Mouse (Mus musculus): Measurements from ENCODE around the gene Ghitm.
A peak's percentile ranks its signal among the peaks of the same experiment; 100 is the strongest.
"Not testable (repeated sequence)": the region's sequence is repeated elsewhere in the genome, so short reads cannot be mapped to it uniquely, and the experiment has no call there.

Ghitm gene

DNA sequence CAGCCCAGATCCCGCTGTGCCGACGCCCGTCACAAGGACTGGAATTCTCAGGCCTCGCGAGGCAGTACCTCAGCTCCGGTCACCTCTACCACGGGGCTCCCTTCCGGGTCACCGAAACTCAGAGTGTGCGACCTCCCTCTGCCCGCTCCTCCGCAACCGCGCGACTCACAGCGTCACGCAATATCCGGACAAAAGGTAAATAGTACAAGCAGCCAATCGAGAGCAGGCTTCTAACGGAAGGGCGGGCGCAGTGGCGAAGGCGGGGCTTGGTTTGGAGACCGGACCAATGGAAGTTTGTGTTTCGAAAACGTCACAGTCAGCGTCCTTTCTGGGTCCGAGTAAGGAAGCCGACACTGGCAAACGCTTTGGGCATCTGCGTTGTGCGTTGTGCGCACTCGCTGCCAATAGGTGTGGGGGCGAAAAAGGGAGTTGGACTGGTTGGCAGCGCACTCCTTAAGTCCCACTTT, at the start of gene Ghitm:
Gene Ghitm (minus strand): TSS at position 146 of the 467 bp plus-strand sequence.
- DNase-seq: peak; percentile 96

DNA sequence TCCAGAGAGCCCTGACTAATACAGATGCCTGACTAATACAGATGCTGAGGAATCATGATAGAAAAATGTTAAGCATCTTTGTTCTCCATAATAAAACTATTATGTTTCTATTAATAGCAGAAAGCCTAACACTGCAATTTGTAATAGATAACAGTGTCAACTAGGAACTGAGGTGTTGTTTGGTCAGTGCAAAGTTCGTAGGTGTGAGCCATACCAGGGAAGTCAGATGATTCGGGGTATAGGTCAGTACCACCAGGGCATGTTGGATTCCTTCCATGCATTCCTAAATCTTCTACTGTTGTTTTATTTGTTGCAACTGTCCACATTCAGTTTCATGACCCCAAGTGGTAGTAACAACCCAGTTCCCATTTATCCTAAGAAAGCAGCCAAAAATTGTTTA, 49.8 kb upstream of the Ghitm start:
- DNase-seq: no peak

DNA sequence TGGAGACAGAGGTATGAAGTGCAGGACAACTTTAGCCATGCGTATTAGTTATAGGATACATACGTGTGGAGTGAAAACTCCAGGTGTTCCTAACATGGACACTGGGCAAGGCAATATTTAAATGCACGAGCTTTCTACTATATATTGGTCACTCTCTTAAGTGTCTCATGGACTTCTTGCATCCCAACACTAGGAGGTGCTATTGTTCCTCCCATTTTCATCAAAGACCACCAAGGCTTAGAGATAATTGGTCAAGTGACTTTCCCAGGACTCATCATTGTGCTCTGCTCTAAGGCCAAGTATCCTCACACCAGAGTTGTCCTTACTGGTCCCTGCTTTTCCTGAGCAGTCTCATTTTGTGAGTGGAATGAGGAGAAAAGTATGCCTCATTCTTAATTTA, 39.4 kb upstream of the Ghitm start:
- no peak for DNase-seq

DNA sequence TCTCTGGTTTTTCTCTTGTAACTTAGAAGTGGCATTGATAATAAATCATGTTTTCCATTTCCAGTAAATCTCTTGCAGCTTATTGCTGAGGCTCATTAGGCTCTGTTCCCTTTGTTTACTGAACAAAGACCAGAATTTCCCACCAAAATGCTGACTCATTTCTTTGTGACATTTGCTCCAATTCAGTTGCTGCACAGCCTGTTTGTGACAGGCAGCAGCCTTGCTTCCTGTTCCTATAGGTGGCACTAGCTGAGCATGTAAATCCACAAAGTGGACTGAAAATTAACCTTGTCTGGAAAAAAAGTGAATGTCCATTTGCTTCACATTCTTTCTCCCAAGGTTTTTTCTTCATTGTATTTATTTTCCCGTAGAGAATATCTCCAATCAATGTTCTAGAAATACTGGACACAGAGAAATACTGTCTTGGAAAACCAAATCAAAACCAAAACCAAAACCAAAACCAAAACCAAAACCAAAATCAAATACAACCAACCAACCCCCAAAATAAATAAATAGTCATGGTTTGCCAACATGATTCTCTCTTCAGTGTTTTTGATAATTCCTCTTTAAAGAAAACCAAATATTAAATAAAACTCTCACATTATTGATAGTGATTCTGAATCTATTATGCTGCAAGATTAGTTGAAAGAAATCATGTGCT, 30.3 kb upstream of the Ghitm start:
- no peak for DNase-seq

DNA sequence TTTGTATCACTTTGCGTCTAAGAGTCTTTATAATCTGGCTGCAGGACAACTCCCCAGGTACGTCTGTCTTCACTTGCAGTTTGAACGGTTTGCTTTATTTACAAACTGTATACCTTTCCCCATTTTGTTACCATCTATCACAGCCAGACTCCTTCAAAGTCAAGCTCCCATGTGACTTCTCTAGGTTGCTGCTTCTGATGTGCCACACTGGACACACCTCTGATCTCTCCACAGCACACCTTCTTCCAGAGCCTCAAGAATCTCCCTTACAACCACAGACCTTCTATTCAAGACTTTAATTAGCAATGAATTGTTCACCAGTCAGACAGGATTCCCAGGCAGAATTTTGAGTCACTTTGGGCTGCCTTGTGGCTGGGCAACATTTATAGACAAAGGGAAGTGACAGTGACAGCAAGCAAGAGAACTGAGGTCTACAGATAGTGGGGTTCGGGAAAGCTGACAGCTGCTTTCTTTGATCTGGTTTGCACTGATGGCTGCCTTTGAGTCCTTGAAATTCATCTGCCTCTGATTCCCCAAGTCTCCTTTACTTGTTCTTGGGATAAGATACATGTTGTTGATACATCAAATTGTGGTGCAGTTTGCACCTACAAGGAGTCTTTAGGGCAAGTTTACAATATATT, 29.4 kb upstream of the Ghitm start:
- no peak for DNase-seq

DNA sequence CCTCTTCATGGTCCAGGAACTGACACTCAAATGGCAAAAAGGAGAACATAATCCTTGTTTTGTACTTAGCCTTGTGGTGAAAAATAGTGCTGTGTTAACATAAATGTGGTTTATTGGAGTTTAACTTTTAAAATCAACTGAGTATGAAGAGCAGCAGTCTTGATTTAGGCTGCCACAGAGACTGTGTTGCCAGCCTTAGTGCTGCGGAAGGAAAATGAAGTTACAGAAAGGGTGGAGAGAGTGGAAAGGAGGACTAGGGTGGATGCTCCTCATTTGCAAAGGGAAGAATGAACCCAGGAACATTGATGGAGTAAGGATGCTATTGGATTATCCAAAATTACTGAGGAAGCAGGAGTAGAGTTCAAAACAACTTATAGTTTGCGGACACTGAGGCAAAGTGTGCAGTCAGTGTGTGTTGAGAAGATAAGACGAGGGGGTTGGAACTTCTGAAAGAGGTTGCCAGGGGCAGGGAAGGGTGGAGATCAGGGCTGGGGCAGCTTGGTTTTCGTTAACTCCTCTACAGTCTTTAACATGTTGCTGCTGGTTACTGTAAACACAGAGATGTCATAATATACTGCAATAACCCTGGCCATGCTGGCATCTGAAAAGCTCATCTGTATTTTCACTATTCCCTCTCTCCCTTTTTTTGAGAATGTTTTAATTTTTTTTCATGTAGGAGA, 28.3 kb upstream of the Ghitm start:
- DNase-seq: no peak

DNA sequence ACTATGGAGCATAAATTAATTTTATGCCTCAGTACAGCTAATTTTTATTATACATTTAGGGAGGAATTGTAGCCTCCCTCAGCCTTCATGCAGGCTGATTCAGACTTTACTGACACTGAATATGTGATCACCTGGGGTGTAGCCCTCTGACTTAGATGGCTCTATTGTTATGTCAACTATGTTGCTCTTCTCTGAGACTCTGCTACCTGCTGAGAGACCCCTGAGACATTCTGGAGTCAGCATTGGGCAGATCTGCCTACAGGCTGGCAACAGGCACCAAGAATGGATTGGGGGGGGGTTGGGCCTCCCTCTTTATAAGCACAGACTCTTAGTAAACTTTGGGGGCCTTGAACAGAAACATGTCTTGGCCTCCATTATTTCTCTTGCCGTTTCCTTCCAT, 19.3 kb upstream of the Ghitm start:
- DNase-seq: no peak

DNA sequence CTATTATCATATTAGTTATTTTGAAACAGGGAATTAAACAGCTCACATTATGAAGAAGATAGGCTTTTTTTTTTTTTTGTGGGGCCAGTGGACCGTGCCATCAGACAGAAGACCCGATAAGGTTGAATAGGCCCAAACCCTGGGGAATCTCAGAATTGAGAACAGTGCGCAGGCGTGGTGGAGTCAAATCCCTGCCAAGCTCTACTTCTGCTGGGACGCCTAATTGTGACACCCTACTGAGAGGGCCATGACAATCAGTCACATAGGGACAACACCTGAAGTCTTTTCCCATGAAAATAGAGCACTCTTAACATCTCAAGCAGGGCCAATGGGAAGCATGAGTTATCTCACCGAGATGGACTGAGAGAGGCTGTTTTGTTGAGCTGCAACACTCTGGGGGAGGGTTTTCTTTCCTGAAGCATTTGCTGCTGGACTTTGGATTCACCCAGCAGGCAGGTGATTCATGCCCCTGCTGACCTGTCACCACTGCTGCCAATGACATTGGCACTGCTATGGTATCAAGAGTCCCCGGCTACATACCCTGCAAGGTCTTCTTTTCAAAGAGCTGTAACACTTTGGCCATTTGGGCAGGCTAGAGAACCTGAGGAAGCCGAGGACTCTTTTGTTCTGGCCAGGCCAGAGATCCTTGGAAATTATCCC, 4.1 kb upstream of the Ghitm start:
- no peak for DNase-seq

DNA sequence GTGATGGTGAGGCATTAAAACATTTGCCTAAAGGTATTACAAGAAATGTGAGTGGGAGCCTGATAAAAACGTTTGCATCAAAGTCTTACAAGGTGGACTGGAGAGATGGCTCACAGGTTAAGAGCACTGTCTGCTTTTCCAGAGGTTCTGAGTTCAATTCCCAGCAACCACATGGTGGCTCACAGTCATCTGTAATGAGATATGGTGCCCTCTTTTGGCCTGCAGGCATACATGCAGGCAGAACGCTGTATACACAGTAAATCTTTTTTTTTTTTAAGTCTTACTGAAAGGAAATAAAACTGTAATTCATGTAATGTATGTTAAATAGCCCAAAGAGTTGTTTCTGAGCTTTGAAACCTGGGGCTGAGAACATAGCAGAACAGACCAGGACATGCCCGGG, 2.5 kb upstream of the Ghitm start:
- not testable (repeated sequence) for DNase-seq

DNA sequence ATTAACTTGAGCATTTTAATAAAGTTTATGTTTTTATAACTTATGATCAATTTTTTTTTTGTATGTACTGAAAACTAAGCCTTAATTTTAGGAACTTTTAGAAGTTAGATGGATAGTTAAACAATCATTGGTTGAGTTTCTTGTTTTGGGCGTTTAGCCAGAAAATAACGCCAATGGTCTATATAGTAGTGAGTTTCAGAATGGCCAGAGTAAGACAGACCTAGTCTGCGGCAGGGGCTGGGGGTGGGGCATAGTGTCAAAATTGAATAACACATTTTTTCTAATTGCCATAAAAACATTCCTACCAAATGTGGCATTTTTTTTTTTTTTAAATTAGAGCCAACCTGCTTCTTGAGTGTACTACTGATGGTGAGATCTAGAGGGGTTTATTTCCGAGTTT, 1.0 kb upstream of the Ghitm start:
- DNase-seq: no peak

DNA sequence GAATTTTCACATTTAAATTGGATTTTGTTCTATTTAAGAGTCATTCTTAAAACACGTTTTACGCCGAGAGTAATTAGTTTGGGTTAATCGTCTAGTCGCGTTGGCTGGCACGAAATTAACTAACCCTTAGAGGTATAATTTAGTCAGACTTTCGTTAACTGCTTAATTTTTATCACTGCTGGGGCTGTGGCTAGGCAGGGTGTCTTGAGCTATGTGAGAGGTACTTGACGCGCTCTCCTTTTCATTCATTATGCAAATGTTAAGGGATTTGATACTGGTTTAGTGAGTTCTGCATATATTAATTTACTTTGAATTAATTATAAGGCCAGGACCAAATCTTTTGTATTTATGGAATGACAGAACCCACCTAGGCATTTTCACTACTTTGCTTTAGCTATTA, 599 bp upstream of the Ghitm start:
- no peak for DNase-seq

DNA sequence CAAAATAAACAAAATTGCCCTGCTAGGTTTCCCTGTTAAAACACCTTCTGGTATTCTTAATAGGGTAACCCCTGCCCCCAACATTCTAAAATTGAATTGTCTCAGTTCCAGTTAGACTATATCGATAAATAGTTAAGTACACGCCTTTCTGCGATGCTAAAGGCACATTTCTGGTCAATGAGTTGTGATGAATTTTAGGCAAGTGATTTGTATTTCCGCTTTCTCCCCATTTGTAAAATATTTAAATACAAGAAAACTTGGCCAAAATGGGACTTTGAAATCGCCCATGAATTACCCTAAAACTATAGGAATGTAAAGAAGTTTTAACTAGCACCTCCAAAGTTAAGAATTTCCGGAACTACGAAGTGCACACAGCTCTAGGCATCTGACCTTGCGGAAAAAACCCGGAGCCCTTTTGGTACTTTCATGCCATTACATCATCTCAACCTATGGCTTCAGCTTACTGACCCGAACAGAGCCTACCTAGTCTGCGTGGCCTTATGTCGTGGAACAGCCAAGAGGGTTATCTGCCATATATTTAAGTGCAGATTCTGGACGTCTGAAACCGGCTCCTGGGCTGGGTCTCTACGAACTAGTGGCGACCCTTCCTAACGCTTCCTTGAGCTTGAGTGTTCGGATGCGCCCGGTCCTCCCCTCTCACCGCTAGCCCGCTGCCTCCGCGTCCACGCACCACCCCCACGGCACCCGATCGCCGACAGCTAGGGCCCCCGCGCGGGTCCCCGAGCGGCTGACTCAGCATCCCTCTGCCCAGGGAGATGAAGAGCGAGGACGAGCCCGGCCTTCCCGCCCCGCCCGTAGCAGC, 557 bp downstream of the Ghitm start:
- DNase-seq: no peak

DNA sequence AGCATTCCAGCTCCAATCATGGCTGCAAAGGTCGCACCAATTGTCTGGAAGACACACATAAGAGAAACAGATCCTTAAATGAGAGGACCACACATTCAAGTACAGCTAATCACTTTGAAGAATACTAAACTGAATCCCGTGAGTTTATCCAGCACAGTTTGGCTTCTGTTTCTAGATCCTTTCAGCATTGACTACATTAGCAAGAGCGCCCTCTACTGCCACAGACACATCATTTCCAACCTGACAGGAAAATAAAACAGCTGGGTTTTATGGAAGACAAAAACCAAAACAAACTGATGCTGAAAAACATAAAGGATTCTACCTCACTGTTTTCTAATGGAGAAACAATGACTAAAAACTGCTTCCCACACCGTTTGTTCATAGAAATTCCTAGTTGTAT, 7.4 kb downstream of the Ghitm start:
- DNase-seq: peak in 1 of 2 experiments; percentile 13

DNA sequence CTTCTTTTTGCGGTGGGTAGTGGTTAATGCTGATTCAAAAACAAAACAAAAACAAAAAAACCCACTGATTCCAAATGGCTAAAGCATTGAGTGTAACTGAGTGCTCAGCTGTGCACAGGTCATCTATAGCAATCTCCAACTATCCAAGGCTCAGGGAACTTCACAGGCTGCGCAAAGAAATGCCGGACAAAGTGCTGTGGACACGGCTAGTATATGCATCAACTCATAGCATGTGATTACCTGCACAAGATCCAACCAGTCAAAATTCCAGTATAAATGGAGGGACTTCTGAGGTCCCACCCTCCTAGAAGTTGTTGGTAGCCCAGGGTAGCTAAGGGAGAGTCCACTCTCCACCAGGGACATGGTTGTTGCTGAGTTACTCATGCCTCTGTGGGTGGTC, 15.8 kb downstream of the Ghitm start:
- DNase-seq: no peak

DNA sequence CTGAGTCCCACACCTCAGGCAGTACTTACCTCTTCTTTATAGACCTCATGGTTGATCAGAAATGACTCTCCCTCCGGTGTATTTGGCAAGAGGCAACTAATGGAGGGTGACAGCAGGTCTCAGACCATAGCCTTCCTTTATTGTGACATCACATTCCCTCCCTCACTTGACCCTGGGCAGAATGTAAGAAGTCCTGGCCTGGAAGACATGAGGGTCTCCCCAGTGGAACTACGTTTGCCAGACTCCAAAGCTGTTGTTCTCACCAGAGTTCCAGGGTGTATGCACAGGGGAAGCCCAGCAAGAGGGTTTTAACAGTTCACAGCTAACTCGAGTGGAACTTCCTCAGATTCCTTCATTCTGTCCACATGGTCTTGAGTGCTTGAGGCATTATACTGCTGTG, 21.1 kb downstream of the Ghitm start, which contains the start of gene 2610528A11Rik:
Gene 2610528A11Rik (minus strand): TSS at position 101 of the 400 bp plus-strand sequence.
- DNase-seq: no peak

DNA sequence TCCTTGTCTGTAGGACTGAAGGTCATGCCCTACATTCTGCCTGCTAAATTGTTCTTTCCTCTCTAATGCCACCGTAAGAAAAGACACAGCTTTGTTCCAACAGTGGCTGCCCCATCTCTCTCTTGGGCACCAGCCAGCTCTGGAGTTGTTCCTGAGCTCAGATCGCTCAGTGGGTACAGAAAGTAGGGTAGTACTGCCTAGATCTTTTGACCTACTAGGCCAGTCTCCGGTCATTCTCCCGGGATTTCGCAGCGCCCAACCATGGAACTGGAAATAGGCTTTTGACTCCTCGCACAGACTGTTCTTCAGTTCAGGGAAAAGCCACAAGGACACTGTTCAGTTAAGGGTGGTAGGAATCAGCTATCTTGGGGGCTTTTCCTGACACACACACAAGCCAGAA, 22.1 kb downstream of the Ghitm start:
- no peak for DNase-seq

DNA sequence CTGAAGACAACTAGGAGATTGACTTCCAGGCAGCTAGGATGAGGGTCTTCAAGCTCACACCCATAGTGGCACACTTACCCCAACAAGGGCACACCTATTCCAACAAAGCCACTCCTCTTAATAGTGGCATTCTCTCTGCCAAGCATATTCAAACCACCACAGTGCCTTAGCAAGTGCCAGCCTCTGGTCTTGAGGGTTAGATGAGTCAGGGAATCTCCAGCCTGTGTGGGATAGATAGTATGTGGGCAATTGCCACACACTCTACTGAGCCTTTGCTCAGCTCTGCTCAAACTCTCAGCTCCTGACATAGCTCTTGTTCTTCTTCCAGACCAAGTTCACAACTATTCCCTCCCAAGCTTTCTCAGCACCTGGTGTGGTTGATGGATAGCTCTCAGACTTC, 23.7 kb downstream of the Ghitm start:
- DNase-seq: no peak

DNA sequence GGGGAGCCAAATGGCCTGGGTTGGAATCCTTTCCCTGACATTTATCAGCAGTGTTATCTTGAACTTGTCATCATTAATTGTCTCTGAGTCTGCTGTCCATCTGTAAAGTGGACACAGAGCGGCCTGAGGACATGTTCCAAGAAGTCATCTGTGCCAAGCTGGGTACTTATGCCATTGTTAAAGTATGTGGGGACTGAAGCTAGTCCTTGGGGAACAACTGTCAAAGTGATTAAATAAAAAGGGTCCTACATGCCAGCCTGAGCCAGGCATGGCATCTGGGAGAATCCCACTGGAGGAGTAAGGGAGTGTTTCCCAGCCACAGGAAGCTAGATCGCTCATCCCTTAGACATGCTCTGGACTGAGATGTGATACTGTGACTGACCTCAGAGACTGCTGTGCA, 24.6 kb downstream of the Ghitm start:
- DNase-seq: no peak

DNA sequence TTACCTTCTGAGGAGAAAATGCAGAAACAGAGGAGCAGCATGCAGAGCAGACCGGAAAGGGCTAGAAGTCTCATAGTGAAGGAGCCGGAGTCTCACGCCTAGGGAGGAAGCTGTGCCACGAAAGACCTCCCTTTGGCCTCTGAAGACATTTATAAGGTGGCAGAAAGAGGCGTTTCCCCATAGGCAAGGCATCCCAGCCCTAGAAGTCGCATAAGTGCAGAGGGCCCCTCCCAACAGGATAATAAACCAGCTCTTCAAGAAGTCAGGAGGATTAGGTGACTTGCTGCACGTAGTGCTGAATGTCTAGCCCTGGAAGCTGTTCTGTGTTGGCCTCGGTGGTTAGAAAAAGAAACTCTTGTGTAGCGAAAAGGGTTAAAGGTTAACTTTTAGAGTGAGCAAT, 25.1 kb downstream of the Ghitm start:
- no peak for DNase-seq

DNA sequence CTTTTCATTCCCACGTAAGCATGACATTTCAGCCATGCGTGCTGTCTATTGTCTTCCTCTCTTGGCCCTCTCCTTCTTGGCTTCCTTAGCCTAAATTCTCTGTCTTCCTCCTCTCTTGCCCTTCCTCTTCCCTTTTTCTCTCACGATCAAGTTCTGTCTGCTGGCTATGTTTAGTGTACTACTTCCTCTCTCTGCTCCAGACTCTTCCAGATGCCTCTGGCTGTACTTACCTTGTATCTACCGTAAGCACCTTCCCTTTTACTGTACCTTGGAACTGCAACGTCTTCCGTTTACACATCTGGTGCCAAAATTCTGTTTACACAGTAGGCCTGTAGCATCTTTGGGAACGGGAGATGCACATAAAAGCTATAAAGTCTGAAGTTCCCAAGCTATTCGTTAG, 25.6 kb downstream of the Ghitm start:
- DNase-seq: no peak

DNA sequence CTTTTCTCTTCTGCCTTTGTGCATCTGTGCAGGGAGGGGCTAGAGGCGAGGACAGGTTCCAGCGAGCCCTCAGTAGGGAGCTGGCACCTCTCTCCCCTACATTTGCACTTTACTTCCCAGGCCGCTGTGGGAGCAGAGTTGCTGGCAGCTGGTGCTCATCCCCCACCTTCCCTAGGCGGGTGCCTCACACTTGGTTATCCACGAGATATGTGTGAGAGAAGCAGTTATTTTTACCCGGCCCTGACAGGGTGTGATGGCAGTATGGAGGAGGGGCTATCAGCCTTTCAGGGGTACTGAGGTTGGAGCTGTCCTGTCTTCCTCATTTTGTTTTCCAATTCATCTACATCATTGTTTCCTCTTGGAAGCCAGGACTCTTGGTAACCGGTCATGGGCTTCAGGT, 29.2 kb downstream of the Ghitm start:
- no peak for DNase-seq

DNA sequence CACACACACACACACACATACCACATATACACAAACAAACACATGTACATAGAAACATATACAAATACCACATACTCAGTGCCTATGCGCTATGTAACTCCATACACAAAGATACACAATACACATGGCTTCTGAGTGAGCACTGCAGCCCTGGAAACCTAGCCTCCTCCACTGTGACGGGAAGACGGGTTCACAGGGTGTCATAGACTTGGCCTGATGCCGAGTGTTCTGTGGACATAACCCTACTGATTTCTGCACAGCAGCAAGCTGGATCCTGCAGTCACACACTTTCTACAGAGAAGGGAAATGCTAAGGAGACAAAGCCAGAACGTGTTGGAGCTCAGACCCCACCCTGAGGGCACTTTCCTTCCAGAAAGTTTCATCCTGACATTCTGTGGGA, 30.3 kb downstream of the Ghitm start:
- DNase-seq: no peak

DNA sequence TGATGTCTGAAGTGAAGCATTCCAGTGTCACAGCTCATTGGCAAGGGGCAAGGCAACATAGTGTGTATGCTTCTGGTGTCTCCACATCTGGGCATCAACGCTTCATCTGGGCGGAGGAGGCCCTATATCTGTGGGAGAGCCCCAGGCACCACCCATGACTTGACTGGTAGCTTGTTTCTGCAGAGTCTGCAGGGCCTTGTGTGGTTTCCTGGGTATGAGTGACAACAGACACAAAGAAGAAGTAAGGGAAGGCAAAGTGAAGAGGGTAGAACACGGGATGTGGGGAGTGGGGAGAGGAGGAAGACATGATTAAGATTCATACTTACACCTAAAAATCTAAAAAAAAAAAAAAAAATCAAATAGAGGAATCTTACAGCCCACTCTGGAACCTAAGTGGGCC, 32.6 kb downstream of the Ghitm start:
- no peak for DNase-seq

All from thymus, postnatal 36 days (tissue).